Mouse (Mus musculus) kidney, postnatal 0 days (tissue): ENCODE measurements around the gene Mrfap1. TPM values are rescaled to one million over a fixed set of nuclear protein-coding genes. Genes with fewer than 3 reads are reported as not detected.
A peak's percentile ranks its signal among the peaks of the same experiment; 100 is the strongest.

ENCODE experiments used
- ATAC-seq: fragments of 200-750 bp; cut with Nextera tagmentation; replicated peaks from 2 replicates; pipeline ENCODE4 v1.8.0; 2017; ENCODE audit warnings: low read depth, moderate number of reproducible peaks, moderate TSS enrichment, moderate library complexity; ENCODE audit not compliant: low FRiP score
- DNase-seq: peaks from one replicate; pipeline ENCODE4 v3.0.0-alpha.2; 2016; ENCODE audit warnings: low spot score
- H3K27ac ChIP-seq: fragments of 300-500 bp; sonication (generic); 2 replicates; pipeline ENCODE4 v1.5.1; 2014; ENCODE audit warnings: mild to moderate bottlenecking
- H3K27me3 ChIP-seq: fragments of 300-500 bp; sonication (generic); 2 replicates; pipeline ENCODE4 v1.6.1; 2014; ENCODE audit warnings: low read length, mixed read lengths; ENCODE audit not compliant: insufficient read depth
- H3K36me3 ChIP-seq: fragments of 300-500 bp; sonication (generic); 2 replicates; pipeline ENCODE4 v1.6.1; 2014; ENCODE audit warnings: low read length, mixed read lengths; ENCODE audit not compliant: insufficient read depth
- H3K4me1 ChIP-seq: fragments of 300-500 bp; sonication (generic); replicated peaks from 2 replicates; pipeline ENCODE4 v1.6.1; 2014; ENCODE audit warnings: antibody characterized with exemption, low read length, mixed read lengths; ENCODE audit not compliant: insufficient read depth
- H3K4me2 ChIP-seq: fragments of 300-500 bp; sonication (generic); 2 replicates; pipeline ENCODE4 v1.6.1; 2014; ENCODE audit warnings: mild to moderate bottlenecking, low read length, moderate library complexity, mixed read lengths
- H3K4me3 ChIP-seq: fragments of 300-500 bp; sonication (generic); replicated peaks from 2 replicates; pipeline ENCODE4 v1.5.1; 2014; ENCODE audit warnings: low read depth, low read length
- H3K9ac ChIP-seq: fragments of 300-500 bp; sonication (generic); 2 replicates; pipeline ENCODE4 v1.6.1; 2014; ENCODE audit warnings: low read depth, low read length
- H3K9me3 ChIP-seq: fragments of 300-500 bp; sonication (generic); replicated peaks from 2 replicates; pipeline ENCODE4 v1.6.1; 2016; ENCODE audit warnings: low read length, inconsistent platforms, mixed read lengths
- CTCF ChIP-seq: IDR thresholded peaks from 2 replicates; pipeline ENCODE4 v1.5.1; 2016; ENCODE audit warnings: antibody characterized with exemption, low read depth, mild to moderate bottlenecking, moderate library complexity
- WGBS: fragments of 180-500 bp; shearing (Covaris S2); extraction: QIAGEN DNeasy Blood & Tissue Kit; methylation state at CpG from one replicate; pipeline ENCODE4 v1.1.7; 2014; 5-methylcytosine and 5-hydroxymethylcytosine counted together
- polyA plus RNA-seq: library from polyadenylated mRNA; unstranded; fragments of >200 nt; fragmentation: Nextera tagmentation; extraction: Ambion mirVana; gene quantifications from 2 replicates; pipeline ENCODE4 v1.2.1, GENCODE M21; 2015

The Mrfap1 gene
- polyA plus RNA-seq, 1 experiment from 2014 or later = 542 TPM

DNA sequence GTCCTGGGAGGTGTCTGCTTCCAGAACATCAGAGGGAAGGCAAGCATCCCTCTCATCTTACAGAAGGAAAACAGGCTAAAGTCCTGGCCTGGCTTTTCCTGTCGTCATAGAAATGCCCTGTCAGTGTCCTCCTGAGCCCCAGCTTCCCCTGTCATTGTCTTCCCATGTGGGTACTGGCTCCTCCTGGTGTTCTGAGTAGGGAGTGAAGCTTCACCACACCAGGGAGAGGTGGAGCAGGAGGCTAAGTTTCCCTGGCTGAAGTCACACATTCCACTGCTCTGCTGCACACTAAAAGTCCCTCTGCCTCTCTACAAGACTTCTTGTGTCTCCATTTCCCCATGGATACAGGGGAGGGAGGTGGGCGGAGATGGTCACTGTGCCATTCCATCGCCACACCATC, 21.2 kb upstream of the Mrfap1 start:
- no peak overlapping the region for H3K27ac ChIP-seq
- 0 out of 2 replicates have a peak, but pooled peaks have one; percentile 19 for ATAC-seq
- no peaks in the 10 kb centered on the region for H3K27me3 ChIP-seq
- no peak overlapping the region for H3K9ac ChIP-seq
- peak; percentile 50; the same call in 1 of the 2 replicates for TF ChIP-seq CTCF
- H3K4me1 ChIP-seq = no peaks in the 10 kb centered on the region
- no peak overlapping the region for H3K4me3 ChIP-seq
- H3K9me3 ChIP-seq = no peaks in the 10 kb centered on the region
- H3K4me2 ChIP-seq = no peak overlapping the region
- DNase-seq = peak; percentile 47
- WGBS = 59% methylated on average over 3 of the region's 3 CpGs
- H3K36me3 ChIP-seq = no peaks in the 10 kb centered on the region

DNA sequence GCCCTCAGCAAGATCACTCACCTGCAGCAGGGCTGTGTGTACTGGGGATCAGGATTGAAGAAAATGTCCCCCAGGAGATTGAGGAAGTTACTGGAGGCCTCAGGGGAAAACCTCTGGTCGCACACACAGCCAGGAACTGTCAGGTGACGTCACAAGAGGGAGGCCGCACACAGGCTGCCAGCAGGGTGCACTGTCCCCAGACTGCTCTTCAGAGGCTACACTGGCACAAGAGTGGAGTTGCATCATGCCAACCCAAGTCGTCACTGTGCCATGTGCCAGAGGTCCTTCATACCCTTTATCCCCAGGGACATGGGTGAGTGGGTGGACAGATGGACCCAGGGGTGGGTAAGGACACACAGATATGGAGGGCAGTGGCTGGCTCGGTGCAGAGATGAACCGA, 18.0 kb upstream of the Mrfap1 start:
- no peak overlapping the region for H3K4me3 ChIP-seq
- H3K27ac ChIP-seq = no peak overlapping the region
- peak; percentile 31; the same call in 1 of the 2 replicates for TF ChIP-seq CTCF
- H3K27me3 ChIP-seq = no peaks in the 10 kb centered on the region
- DNase-seq (no peak), ATAC-seq (no peak)
- WGBS = 76% methylated on average over 6 of the region's 6 CpGs
- no peaks in the 10 kb centered on the region for H3K9me3 ChIP-seq
- no peak overlapping the region for H3K9ac ChIP-seq
- H3K4me1 ChIP-seq = no peaks in the 10 kb centered on the region
- no peak overlapping the region for H3K4me2 ChIP-seq
- no peaks in the 10 kb centered on the region for H3K36me3 ChIP-seq

DNA sequence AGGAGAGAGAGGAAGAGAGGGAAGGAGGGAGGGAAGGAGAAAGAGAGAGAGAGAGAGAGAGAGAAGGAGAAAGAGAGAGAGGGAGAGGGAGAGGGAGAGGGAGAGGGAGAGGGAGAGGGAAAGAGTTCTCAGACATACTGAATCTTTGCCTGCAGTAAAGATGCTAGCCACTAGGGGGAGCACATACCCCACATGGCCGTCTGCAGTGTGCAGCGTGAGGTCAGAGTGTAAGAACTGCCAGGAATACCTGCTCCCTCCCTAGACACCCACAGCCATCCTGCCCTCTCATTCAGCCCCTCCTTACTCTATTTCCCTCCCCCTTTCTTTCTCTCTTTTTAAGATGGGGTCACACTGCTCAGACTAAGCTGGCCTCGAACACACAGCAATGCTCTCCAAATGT, 14.8 kb upstream of the Mrfap1 start:
- Histone ChIP-seq H3K4me3 (no peak overlapping the region), H3K27ac (no peak overlapping the region), H3K27me3 (no peaks in the 10 kb centered on the region), H3K9ac (no peak overlapping the region), H3K4me2 (no peak overlapping the region), H3K4me1 (no peaks in the 10 kb centered on the region), H3K36me3 (no peaks in the 10 kb centered on the region), H3K9me3 (no peaks in the 10 kb centered on the region)
- peak; percentile 74 for DNase-seq
- 30% methylated on average over 3 of the region's 3 CpGs for WGBS
- peak; percentile 35 for ATAC-seq
- TF ChIP-seq CTCF = peak; percentile 94

DNA sequence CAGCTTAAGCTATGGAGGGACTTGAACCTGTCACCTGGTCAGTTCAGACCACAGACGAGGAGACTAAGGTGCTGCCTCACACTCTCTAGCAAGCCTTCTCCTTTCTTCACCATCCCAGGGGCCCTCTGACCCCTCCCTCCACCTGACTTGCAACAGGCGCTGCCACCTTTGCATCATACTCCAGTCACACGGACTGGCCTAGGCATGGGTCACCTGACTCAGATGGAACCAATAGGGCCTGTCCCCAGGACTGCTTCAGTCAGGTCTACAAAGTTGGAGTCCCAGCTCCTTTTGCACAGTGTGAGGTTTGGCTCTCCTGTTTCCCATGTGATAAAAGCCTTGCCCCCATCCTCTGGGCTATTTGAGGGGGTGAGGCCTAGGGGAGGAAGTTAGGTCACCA, 14.1 kb upstream of the Mrfap1 start:
- Histone ChIP-seq H3K27me3 (no peaks in the 10 kb centered on the region), H3K27ac (no peak overlapping the region), H3K9ac (no peak overlapping the region), H3K4me3 (no peak overlapping the region), H3K36me3 (no peaks in the 10 kb centered on the region), H3K4me2 (no peak overlapping the region), H3K9me3 (no peaks in the 10 kb centered on the region), H3K4me1 (no peaks in the 10 kb centered on the region)
- no peak for TF ChIP-seq CTCF
- DNase-seq = no peak
- ATAC-seq = 0 out of 2 replicates have a peak, but pooled peaks have one; percentile 8
- 86% methylated on average over 3 of the region's 3 CpGs for WGBS

DNA sequence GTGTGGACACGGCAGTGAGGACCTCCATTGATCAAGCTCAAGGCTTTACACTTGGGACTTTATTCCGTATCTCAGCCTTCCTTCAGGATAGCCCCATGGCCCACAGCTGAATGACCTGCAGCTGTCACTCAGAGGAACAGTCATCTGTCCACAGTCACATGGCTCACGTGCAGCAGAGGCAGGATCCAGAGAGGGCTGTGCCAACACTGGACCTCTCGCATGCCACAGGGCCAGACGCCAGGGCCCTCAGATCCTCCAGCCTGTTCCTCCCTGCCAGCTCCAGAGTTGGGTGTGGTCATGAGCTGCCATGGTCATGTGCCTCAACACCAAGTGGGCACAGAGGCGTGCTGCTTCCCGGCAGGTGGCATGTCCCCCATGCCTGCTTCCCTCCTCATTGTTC, 12.6 kb upstream of the Mrfap1 start:
- 80% methylated on average over 7 of the region's 7 CpGs for WGBS
- H3K27me3 ChIP-seq = no peaks in the 10 kb centered on the region
- H3K4me1 ChIP-seq = no peaks in the 10 kb centered on the region
- H3K36me3 ChIP-seq = no peaks in the 10 kb centered on the region
- ATAC-seq (no peak), DNase-seq (no peak)
- H3K4me2 ChIP-seq = no peak overlapping the region
- H3K9ac ChIP-seq = no peak overlapping the region
- no peak for TF ChIP-seq CTCF
- H3K9me3 ChIP-seq = no peaks in the 10 kb centered on the region
- no peak overlapping the region for H3K27ac ChIP-seq
- no peak overlapping the region for H3K4me3 ChIP-seq

DNA sequence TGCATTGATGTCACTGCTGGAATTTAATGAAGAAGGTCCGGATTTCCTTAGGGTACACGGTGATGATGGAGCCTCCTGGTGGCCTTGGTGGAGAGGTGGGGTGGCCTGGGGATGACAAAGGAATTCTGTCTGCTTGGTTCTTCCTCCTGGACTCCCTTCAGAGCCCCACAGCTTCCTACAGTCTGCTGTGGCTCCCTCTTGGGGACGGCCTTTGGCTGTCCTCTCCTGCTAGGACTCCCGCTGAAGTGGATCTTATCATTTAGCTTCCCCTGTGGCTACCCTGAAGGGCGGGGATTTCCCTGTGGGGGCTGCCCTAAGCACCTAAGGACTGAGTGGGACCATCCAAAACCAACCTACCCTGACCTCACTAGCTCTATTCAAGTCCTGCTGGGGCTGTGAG, 10.5 kb upstream of the Mrfap1 start:
- peak; percentile 27; the same call in 1 of the 2 replicates for TF ChIP-seq CTCF

DNA sequence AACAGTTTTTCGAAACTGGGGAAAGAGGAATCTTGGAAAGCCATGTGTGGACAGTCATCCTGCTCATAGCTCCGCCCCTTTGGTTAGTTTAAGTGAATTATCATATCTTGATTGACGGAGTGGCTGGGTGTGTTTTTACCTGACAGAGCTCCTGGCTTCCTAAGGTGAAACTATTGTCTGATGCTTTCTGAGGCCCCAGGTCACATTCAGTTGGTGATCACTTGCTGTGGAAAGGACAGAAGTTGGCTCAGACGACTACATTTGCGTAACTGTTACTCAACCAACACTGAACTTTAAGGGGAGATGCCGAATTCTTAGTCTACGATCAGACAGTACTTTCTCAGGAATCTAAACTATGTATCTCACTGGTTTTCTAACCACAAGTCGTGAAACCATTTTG, 719 bp upstream of the Mrfap1 start:
- Histone ChIP-seq H3K4me1 (no peaks in the 10 kb centered on the region), H3K9ac (no peak overlapping the region), H3K4me3 (peak overlapping the region; percentile 68; the same call in 1 of the 2 replicates), H3K27me3 (no peaks in the 10 kb centered on the region), H3K27ac (no peak overlapping the region), H3K36me3 (0 out of 2 replicates have a peak, but pooled peaks cover 9% of the 10 kb centered on the region), H3K4me2 (peak overlapping the region; percentile 57; the same call in 1 of the 2 replicates), H3K9me3 (no peaks in the 10 kb centered on the region)
- TF ChIP-seq CTCF = no peak
- 55% methylated on average over 8 of the region's 8 CpGs for WGBS
- no peak for DNase-seq
- ATAC-seq = no peak

More for the DNA sequence above, 10.5 kb upstream of the Mrfap1 start:
- no peaks in the 10 kb centered on the region for H3K27me3 ChIP-seq
- H3K4me2 ChIP-seq = no peak overlapping the region
- WGBS = 20% methylated on average over 5 of the region's 5 CpGs
- no peak overlapping the region for H3K27ac ChIP-seq
- no peak for ATAC-seq
- DNase-seq = no peak
- no peaks in the 10 kb centered on the region for H3K4me1 ChIP-seq
- no peaks in the 10 kb centered on the region for H3K36me3 ChIP-seq
- H3K9me3 ChIP-seq = no peaks in the 10 kb centered on the region
- H3K4me3 ChIP-seq = no peak overlapping the region
- H3K9ac ChIP-seq = no peak overlapping the region
